Comparison of ENCODE assay signal across 20 mouse cellular contexts in the genomic region with DNA sequence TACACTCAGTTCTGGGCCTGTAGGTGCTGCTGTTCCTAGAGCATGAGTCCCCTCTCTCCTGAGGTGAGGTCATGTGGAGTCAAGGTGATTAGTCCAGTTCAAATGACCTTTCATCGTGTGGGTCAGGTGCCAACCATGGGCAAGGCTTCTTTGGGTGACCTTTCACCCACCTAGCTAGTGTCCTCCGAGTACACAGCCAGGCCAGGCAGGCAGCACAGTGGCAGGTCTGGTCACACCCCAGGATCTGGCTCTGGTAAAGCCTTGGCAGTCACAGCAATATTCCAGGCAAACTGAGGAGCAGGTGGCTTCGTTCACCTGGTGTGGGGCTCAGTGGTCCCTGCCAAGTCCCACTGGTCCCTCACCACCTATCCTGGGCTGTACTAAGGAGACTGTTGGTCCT. TPM values are rescaled to one million over a fixed set of nuclear protein-coding genes. Genes with fewer than 3 reads are reported as not detected.
DNase-seq lines count a peak whose midpoint lies in the region; ATAC-seq and TF ChIP-seq lines count a peak whose summit lies in the region.
"Had no signal": no experiment of that assay in that cellular context is flagged by ENCODE, and none has a peak within 500 bp of the region (broad histone marks: within the 10 kb centered on the region; RNA-seq: fewer than 3 reads in every experiment).

No protein-coding gene starts in this region.

- H3K9ac ChIP-seq in heart, adult 2 months (ENCODE audit: low read depth, low read length), result no peak overlapping the region
- H3K9ac ChIP-seq: embryonic facial prominence, embryonic 15.5 days; hindbrain, embryonic 12.5 days; limb, embryonic 12.5 days; midbrain, embryonic 15.5 days; neural tube, embryonic 15.5 days; stomach, embryonic 15.5 days had no signal

- no peaks in the 10 kb centered on the region for H3K27me3 ChIP-seq in heart, adult 2 months (ENCODE audit: control insufficient read depth, insufficient read depth, low read length)
- no peaks in the 10 kb centered on the region for H3K27me3 ChIP-seq in limb, embryonic 10.5 days (ENCODE audit: low read depth, poor library complexity, severe bottlenecking)
- H3K27me3 ChIP-seq: embryonic facial prominence, embryonic 15.5 days; limb, embryonic 12.5 days; midbrain, embryonic 15.5 days; neural tube, embryonic 15.5 days; stomach, embryonic 15.5 days had no signal

- no peak overlapping the region for H3K4me3 ChIP-seq in heart, adult 2 months
- H3K4me3 ChIP-seq in limb, embryonic 10.5 days, result no peak overlapping the region
- H3K4me3 ChIP-seq: embryonic facial prominence, embryonic 15.5 days; hindbrain, embryonic 12.5 days; limb, embryonic 12.5 days; midbrain, embryonic 15.5 days; neural tube, embryonic 15.5 days; stomach, embryonic 15.5 days had no signal

- ATAC-seq in inflammation-experienced regulatory T-cells, adult 6 months, result no peak
- ATAC-seq: midbrain, embryonic 15.5 days had no signal

- H3K79me2 ChIP-seq in heart, adult 2 months (replicated peaks; ENCODE audit: control insufficient read depth, insufficient read depth, low read length), result no peaks in the 10 kb centered on the region

- 0 out of 2 replicates have a peak, but pooled peaks have one; percentile 22 for TF ChIP-seq EP300 in heart, adult 2 months (IDR thresholded peaks at IDR 0.05; ENCODE audit: insufficient read depth, low read depth, low read length)

- intact Hi-C loops in heart, adult 2 months (cut with DNase I), result no loop called here
- intact Hi-C loops in heart, postnatal 25 days (cut with DNase I), result no loop called here

- 51% methylated on average over 3 of the region's 3 CpGs for WGBS in heart, adult 2 months
- whole genome bisulfite sequencing in limb, embryonic 10.5 days, result 79% methylated on average over 3 of the region's 3 CpGs

- TF ChIP-seq POLR2A in heart, adult 2 months (IDR thresholded peaks at IDR 0.05; ENCODE audit: insufficient read depth, low read depth, low read length), result no peak

- no peaks in the 10 kb centered on the region for H3K9me3 ChIP-seq in limb, embryonic 10.5 days (replicated peaks)
- H3K9me3 ChIP-seq: embryonic facial prominence, embryonic 15.5 days; hindbrain, embryonic 12.5 days; limb, embryonic 12.5 days; midbrain, embryonic 15.5 days; neural tube, embryonic 15.5 days; stomach, embryonic 15.5 days had no signal

- H3K4me1 ChIP-seq in heart, adult 2 months (ENCODE audit: control insufficient read depth, insufficient read depth, low read length), result peaks cover 39% of the 10 kb centered on the region
- peaks cover 15% of the 10 kb centered on the region for H3K4me1 ChIP-seq in limb, embryonic 10.5 days
- H3K4me1 ChIP-seq: stomach, embryonic 15.5 days had no signal

- H3K27ac ChIP-seq in heart, adult 2 months, result peak overlapping the region; percentile 32
- no peak overlapping the region for H3K27ac ChIP-seq in limb, embryonic 10.5 days
- H3K27ac ChIP-seq: embryonic facial prominence, embryonic 15.5 days; hindbrain, embryonic 12.5 days; limb, embryonic 12.5 days; midbrain, embryonic 15.5 days; neural tube, embryonic 15.5 days; stomach, embryonic 15.5 days had no signal

- peaks cover 2% of the 10 kb centered on the region for H3K36me3 ChIP-seq in heart, adult 2 months (ENCODE audit: control insufficient read depth, insufficient read depth, low read length)
- no peaks in the 10 kb centered on the region for H3K36me3 ChIP-seq in limb, embryonic 10.5 days
- H3K36me3 ChIP-seq: embryonic facial prominence, embryonic 15.5 days; hindbrain, embryonic 12.5 days; limb, embryonic 12.5 days; midbrain, embryonic 15.5 days; neural tube, embryonic 15.5 days; stomach, embryonic 15.5 days had no signal

- TF ChIP-seq CTCF in heart, adult 2 months (IDR thresholded peaks at IDR 0.05), result no peak

- DNase-seq in adrenal gland, adult 2 months, result peak; percentile 43
- no peak for DNase-seq in adrenal gland, adult 18-20 months (ENCODE audit: low spot score in 2 of 2)
- DNase-seq in heart, adult 2 months, result no peak
- no peak for DNase-seq in heart, postnatal 25 days (ENCODE audit: low spot score)
- peak; percentile 96 for DNase-seq in brain, adult 2 months (ENCODE audit: low read depth, low spot score)
- peak; percentile 97 for DNase-seq in cerebellum, adult 9-10 months
- DNase-seq in limb, embryonic 10.5 days (ENCODE audit: low spot score), result no peak
- DNase-seq: gastrocnemius, postnatal 10 days; lung, adult 18-20 months; lung, postnatal 36 days; right cerebral cortex, postnatal 14 days; thymus, adult 18-20 months; thymus, postnatal 4 days had no signal

RNA-seq across cellular contexts. Expression of gene Pomgnt2, which starts 35.2 kb away (rescaled TPM):
- 10 to 100 TPM; 14.7 to 24.7 TPM for total RNA-seq in adrenal gland, adult 2 months (2021)
- 35.5 and 36.4 TPM in 2 replicates for polyA plus RNA-seq in adrenal gland, adult 2 months (2012; rRNA removed)
- total RNA-seq in adrenal gland, adult 18-20 months (2021), result 10 to 100 TPM; 19.2 to 19.7 TPM
- 10 to 100 TPM; 14.0 to 15.3 TPM for total RNA-seq in heart, adult 2 months (2021)
- polyA plus RNA-seq in heart, adult 2 months (2012; rRNA removed), result 21.0 and 21.4 TPM in 2 replicates
- total RNA-seq in heart, postnatal 25 days (2021), result 10 to 100 TPM; 12.1 to 13.1 TPM
- polyA plus RNA-seq in inflammation-experienced regulatory T-cells, adult 6 months (2017; shearing (Covaris generic)), result under 1 TPM in 1 of 3 experiments, not detected in 2; 0.40 TPM
- 11.5 and 12.5 TPM in 2 replicates for polyA plus RNA-seq in limb, embryonic 10.5 days (2016; fragmentation: Nextera tagmentation; extraction: Ambion mirVana)

Comparison
In these comparisons a context has a peak if more than half of its experiments do, and no peak if none do; other contexts are left out.
1. DNase-seq: peak in adrenal gland, adult 2 months (single experiment), brain, adult 2 months (single experiment) and cerebellum, adult 9-10 months (single experiment); none in adrenal gland, adult 18-20 months (0 of 2), heart, adult 2 months (0 of 2), heart, postnatal 25 days (single experiment) and limb, embryonic 10.5 days (single experiment).